Mouse (Mus musculus): ENCODE measurements at regions not wholly inside any gene's neighbourhood (a gene's known extent, or its start where the extent isn't known, plus 50 kb on each side); places are given as distances from the start of the nearest gene placed in this dataset.
A peak's percentile ranks its signal among the peaks of the same experiment; 100 is the strongest.

GRCm38 (mm10) chr14:100458727-100459447 is 174.4 kb upstream of the Klf12 start:
- DNase-seq (ENCODE audit: low spot score): peak; percentile 94

DNA sequence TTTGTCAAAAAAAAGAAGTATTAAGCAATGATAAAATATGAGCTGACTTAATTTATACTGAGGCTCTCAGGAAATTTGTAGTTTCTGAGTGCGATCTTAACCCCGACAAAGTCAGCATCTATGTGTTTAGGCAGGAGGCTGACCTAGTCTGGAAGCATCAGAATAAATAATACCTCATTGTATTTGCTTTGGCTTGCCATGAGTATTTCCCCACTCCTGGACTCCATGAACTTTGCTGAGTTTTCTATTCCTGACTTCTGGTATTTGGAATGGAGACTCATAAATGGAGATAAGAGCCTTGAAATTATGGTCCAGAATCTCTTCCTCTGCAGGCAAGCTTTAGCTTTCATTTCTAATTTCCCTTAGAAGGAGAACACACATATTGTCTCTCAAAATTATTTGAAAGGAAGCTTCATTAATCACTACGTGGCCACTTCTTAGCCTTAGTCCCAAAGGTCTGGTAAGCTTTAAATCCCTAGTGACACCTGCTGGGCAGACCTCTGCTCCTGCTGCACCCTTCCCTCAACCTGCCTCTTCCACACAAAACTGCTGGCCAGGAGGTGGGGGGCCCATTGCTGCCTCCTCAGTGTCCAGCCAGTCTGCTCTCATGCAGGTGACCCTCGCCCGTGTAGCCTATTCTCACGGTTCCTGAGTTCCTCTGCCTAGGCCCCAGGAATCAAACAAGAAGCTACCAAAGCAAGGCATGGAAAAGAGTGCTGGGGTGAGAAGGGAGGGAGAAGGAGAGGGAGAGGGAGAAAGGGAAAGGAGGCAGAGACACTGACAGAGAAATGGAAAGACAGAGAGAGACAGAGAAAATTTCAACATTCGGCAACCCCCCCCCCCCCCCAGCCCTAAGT is 173.6 kb upstream of the Klf12 start:
- DNase-seq (ENCODE audit: low spot score): peak; percentile 31

DNA sequence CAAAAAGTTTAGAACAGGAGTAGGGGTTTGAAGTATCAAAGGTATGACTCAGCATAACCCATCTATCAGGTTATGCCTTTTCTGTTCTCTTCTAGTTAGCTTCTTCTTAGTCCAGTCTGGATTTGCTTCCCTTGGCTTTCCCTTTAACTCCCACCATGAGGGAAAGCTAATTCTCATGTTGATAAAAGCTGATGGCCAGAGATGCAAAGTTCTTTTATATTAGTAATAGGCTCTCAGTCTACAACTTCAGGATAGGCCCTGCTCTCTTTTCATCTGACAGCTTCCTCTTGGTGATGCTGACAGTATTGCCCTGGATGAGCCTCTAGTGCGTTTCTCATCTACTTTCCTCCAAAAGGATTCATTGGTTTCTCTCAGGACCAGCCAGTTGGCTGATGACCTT is 161.7 kb upstream of the Klf12 start:
- DNase-seq (ENCODE audit: low spot score): no peak

GRCm38 (mm10) chr14:100444848-100445247 is 160.4 kb upstream of the Klf12 start:
- no peak for DNase-seq (ENCODE audit: low spot score)

DNA sequence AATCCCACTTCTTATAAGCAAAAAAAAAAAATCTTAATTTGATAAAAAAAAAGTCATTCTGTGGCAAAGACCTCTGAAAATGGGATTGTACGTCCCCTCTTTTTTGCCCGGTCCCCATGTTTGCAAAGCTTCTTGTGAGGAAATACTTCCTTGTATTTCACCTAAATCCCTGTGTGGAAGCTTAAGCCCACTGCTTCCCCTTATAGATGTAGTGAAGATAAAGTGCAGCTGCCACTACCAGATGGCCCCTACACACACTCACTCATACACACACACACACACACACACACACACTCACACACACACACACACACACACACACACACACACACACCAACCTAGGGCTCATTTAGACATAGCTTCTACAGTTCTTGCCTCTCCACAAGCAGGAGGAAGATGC is 159.6 kb upstream of the Klf12 start:
- no peak for DNase-seq (ENCODE audit: low spot score)

GRCm38 (mm10) chr14:100437552-100437951 is 153.1 kb upstream of the Klf12 start:
- DNase-seq (ENCODE audit: low spot score): no peak

DNA sequence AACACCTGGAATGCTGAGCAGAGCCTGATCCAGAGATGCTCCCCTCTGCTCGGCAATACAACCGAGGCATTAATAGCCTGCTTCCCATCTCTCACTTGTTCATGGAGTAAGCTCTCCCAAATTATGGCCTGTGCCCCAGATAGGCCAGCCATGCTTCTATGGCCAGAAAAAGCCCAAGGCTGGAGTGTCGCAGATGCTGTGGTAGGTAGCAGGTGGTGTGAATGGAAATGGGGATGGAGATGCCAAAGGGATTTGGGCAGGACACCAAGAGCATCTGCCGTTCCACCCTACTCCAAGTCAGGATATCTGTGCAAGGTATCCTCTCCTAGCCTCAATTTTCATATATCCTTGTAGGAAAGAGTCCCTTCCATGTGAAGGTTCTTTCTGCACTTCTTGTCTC is 145.2 kb upstream of the Klf12 start:
- no peak for DNase-seq (ENCODE audit: low spot score)

GRCm38 (mm10) chr14:100426399-100426798 is 141.9 kb upstream of the Klf12 start:
- no peak for DNase-seq (ENCODE audit: low spot score)

DNA sequence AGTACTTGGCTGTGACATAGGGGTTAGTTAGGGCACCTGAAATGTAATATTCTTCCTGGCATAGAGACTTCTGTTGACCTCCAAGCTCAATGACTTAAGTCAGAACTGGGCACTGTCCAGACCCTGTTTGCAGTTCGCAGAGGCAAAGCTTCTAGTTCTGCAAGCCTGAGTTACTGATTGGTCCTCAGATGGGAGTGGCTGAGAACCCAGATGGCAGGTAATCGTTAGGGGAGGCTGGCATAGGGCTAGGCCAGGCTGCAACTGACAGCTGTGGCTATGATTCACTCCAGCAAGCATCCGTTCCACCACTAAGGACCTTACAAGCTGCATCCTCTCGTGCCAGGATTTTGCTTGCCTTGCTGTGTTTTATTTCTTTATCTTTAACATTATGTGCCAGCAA is 139.3 kb upstream of the Klf12 start:
- DNase-seq (ENCODE audit: low spot score): no peak

- no peak for DNase-seq (ENCODE audit: low spot score)
Measured at GRCm38 (mm10) chr14:100421666-100422065, 137.2 kb upstream of the Klf12 start.

DNA sequence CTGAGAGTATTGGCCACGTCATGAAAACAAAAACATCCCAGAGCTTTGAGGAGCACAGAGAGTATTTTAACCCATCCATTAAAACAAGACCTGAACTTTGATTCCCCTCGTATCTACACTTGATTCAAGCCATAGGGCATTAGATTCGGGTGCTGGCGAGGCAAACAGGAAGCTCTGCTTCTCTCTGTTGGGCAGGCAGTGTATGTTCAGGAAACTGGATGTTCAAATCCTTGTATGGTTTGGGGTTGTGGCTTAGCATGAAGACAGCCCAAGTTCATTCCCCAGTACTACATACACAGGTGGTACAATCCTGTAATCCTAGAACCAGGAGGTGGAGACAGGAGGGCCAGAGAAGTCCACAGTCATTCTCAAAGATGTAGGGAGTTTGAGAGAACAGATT is 130.6 kb upstream of the Klf12 start:
- DNase-seq (ENCODE audit: low spot score): no peak

- no peak for DNase-seq (ENCODE audit: low spot score)
Measured at GRCm38 (mm10) chr14:100412211-100412610, 127.7 kb upstream of the Klf12 start.

- no peak for DNase-seq (ENCODE audit: low spot score)
Measured at GRCm38 (mm10) chr14:100397191-100397590, 112.7 kb upstream of the Klf12 start.

DNA sequence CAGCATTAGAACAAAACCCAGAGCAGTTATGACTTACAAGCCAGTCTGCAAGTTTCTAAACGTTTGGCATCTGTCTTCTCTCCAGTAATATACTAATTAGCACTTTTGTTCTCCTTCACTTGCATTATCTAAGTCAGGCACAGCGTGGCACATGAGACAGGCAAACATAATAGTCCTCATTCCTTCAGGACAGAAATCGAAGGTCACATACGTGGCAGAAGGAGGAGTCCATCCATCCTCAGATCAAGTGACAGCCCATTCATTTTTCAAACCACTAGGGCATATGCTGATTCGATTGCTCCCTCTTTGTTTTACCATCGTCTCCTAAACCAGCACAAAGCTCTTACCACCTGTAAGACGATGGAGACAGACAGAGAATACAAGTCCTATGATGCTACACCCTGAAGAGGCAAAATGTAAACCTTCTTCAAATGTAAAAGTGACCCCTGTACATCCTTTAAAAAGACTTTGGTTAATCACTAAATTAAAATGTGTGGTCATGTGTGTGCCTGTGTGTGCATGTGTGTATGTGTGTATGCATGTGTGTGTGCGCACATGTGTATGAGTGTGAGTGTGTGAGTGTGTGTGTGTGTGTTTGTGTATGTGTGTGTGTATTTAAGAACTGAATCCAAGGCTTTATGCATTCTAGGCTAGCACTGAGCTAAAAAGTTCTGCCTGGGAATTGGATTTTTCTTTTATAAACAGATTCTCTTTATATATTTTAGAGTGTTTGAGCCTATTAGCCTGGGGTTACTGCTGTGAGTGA is 90.9 kb upstream of the Klf12 start:
- peak; percentile 54 for DNase-seq (ENCODE audit: low spot score)

GRCm38 (mm10) chr14:100374494-100375217 is 90.2 kb upstream of the Klf12 start:
- peak; percentile 62 for DNase-seq (ENCODE audit: low spot score)

- DNase-seq (ENCODE audit: low spot score): no peak
Measured at GRCm38 (mm10) chr14:100366234-100366864, 81.9 kb upstream of the Klf12 start.

- no peak for DNase-seq (ENCODE audit: low spot score)
Measured at GRCm38 (mm10) chr14:100362786-100363185, 78.3 kb upstream of the Klf12 start.

- peak; percentile 36 for DNase-seq (ENCODE audit: low spot score)
Measured at GRCm38 (mm10) chr14:100361346-100362029, 77.0 kb upstream of the Klf12 start.

- DNase-seq (ENCODE audit: low spot score): no peak
Measured at GRCm38 (mm10) chr14:100359881-100360280, 75.4 kb upstream of the Klf12 start.

DNA sequence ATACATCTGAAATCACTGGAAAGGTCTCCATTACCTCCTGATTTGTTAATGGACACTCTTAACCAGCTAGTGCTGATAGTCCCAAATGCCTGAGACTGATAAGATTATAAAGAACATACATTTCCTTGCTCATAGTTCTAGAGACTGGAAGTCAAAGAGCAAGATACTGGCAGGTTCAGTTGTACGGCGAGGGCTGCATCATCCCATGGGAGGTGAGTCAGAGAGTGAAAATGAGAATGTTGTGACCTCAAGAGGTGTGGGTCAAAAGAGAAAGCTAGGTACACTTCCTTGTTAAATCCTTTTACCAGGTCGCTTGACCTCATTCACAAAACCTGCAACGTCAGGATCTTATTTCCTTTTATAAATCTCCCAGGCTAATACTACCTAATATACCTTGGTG is 72.7 kb upstream of the Klf12 start:
- no peak for DNase-seq (ENCODE audit: low spot score)

DNA sequence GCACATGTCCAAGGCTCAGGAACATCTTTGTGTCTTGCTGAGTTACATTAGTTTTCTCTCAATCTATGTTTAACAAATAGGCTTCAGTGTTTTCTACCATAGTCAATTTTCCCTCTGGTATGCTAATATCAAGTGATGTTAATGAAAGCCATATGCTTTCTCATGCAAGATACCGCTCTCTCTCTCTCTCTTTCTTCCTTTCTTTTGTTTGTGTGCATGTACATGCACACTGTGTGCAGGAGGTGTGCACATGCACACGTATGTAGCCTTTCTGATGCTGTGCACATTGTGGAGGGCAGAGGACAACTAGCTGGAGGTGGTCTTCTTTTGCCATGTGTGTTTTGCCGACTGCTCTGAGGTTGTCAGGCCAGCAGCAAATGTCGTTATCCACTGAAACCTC is 69.0 kb upstream of the Klf12 start:
- DNase-seq (ENCODE audit: low spot score): no peak

Measured in embryo, embryonic 10 days (tissue).